Mouse (Mus musculus): Measurements from ENCODE around the gene Rpl37. TPM values are rescaled to one million over a fixed set of nuclear protein-coding genes. Genes with fewer than 3 reads are reported as not detected.

Rpl37 gene
- polyA plus RNA-seq, 1 experiment = 831 TPM

DNA sequence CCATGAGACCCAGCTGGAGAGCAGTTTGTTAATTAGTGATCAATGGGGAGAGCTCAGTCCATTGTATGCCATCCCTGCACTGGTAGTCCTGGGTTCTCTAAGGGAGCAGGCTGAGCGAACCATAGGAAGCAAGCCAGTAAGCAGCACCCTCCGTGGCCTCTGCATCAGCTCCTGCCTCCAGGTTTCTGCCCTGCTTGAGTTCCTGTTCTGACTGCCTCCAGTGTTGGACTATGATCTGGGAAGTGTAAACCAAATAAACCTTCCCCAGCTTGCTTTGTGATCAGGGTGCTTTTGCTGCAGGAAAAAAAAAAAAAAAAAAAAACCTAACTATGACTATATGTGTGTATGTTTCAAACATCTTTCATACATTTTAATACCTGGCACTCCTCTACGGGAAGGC, 16.9 kb downstream of the Rpl37 start:
- 95% methylated on average over 3 of the region's 3 CpGs for WGBS
- Histone ChIP-seq H3K27me3 (ENCODE audit: control insufficient read depth, insufficient read depth, low read length) (no peaks in the 10 kb centered on the region), H3K4me3 (ENCODE audit: control insufficient read depth, insufficient read depth, low read length) (no peak overlapping the region), H3K4me1 (replicated peaks; ENCODE audit: control insufficient read depth, insufficient read depth, low read length) (no peaks in the 10 kb centered on the region), H3K36me3 (ENCODE audit: control insufficient read depth, insufficient read depth, low read length) (no peaks in the 10 kb centered on the region), H3K27ac (ENCODE audit: control insufficient read depth, insufficient read depth, low read length) (no peak overlapping the region)
- no peak for DNase-seq
- no peak for TF ChIP-seq POLR2A (IDR thresholded peaks at IDR 0.05; ENCODE audit: control insufficient read depth, extremely low read depth, insufficient read depth, low read length, poor library complexity)
- TF ChIP-seq CTCF (IDR thresholded peaks at IDR 0.05; ENCODE audit: borderline replicate concordance, control insufficient read depth, extremely low read depth, insufficient read depth, low read length, poor library complexity) = no peak

DNA sequence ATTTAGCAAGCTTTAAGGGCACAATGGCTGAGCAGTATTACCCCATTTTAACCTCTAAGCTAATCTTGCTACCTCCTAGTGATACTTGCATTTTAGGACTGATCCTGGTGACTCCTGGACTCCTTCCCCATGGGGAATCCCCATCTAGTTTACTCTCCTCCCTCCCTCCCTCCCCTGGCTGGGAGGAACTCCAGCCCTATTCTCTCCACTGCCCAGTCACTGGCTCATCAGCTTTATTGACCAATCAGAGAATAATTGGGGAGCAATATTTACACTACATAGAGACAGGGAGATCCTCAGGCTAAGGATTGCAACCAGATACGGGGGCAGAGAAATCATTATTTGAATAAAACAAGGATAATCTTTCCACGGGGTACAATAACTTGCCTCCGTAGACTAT, 17.7 kb downstream of the Rpl37 start:
- H3K4me1 ChIP-seq (replicated peaks; ENCODE audit: control insufficient read depth, insufficient read depth, low read length) = no peaks in the 10 kb centered on the region
- no peak overlapping the region for H3K27ac ChIP-seq (ENCODE audit: control insufficient read depth, insufficient read depth, low read length)
- no peak overlapping the region for H3K4me3 ChIP-seq (ENCODE audit: control insufficient read depth, insufficient read depth, low read length)
- H3K36me3 ChIP-seq (ENCODE audit: control insufficient read depth, insufficient read depth, low read length) = no peaks in the 10 kb centered on the region
- no peak for DNase-seq
- TF ChIP-seq POLR2A (IDR thresholded peaks at IDR 0.05; ENCODE audit: control insufficient read depth, extremely low read depth, insufficient read depth, low read length, poor library complexity) (no peak), CTCF (IDR thresholded peaks at IDR 0.05; ENCODE audit: borderline replicate concordance, control insufficient read depth, extremely low read depth, insufficient read depth, low read length, poor library complexity) (no peak)
- H3K27me3 ChIP-seq (ENCODE audit: control insufficient read depth, insufficient read depth, low read length) = no peaks in the 10 kb centered on the region
- 91% methylated on average over 3 of the region's 3 CpGs for WGBS

GRCm38 (mm10) chr15:5134945-5135483, 18.6 kb downstream of the Rpl37 start:
- DNase-seq = no peak
- no peaks in the 10 kb centered on the region for H3K36me3 ChIP-seq (ENCODE audit: control insufficient read depth, insufficient read depth, low read length)
- no peak overlapping the region for H3K4me3 ChIP-seq (ENCODE audit: control insufficient read depth, insufficient read depth, low read length)
- H3K27ac ChIP-seq (ENCODE audit: control insufficient read depth, insufficient read depth, low read length) = no peak overlapping the region
- 84% methylated on average over 8 of the region's 8 CpGs for WGBS
- TF ChIP-seq CTCF (IDR thresholded peaks at IDR 0.05; ENCODE audit: borderline replicate concordance, control insufficient read depth, extremely low read depth, insufficient read depth, low read length, poor library complexity) = no peak
- H3K27me3 ChIP-seq (ENCODE audit: control insufficient read depth, insufficient read depth, low read length) = no peaks in the 10 kb centered on the region
- no peaks in the 10 kb centered on the region for H3K4me1 ChIP-seq (replicated peaks; ENCODE audit: control insufficient read depth, insufficient read depth, low read length)

DNA sequence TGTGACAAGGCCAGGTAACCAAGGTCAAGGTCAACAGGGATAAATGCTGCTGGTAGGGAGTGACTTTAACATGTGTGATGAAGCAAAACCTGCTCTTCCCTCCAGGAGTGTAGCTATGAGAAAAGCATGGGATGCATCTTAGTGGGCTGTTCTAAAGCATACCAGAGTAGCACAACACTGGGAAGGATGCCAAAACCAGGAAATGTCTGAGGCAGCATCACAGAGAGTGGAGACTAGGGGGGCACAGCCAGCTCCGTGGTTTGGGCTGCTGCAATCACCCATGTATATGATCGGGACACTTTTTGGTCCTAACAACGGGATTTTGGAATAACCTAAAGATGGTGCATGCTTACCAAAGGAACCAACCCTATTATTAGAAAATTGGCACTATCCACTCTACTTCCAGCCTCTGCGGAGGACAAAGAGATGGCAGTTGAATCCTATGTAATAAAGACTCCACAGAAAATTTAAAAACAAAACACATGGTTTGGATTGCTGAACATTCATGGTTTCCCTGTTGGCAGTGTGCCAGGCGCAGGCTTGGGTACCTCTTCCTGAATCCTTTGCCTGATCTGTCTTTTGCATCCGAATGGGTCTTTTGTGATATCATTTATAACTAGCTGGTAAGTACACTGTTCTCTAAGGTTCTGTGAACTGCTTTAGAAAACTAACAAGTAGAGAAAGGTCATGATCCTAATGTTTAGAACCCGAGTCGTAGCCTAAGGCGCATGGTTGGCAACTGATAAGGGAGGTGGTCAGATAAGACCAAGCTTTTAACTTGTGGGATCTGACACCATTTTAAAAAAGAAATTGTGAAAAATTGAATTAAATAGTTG, 21.8 kb downstream of the Rpl37 start:
- Histone ChIP-seq H3K4me1 (replicated peaks; ENCODE audit: control insufficient read depth, insufficient read depth, low read length) (no peaks in the 10 kb centered on the region), H3K4me3 (ENCODE audit: control insufficient read depth, insufficient read depth, low read length) (no peak overlapping the region), H3K36me3 (ENCODE audit: control insufficient read depth, insufficient read depth, low read length) (no peaks in the 10 kb centered on the region), H3K27me3 (ENCODE audit: control insufficient read depth, insufficient read depth, low read length) (no peaks in the 10 kb centered on the region), H3K27ac (ENCODE audit: control insufficient read depth, insufficient read depth, low read length) (no peak overlapping the region)
- WGBS = 86% methylated on average over 9 of the region's 9 CpGs
- no peak for TF ChIP-seq CTCF (IDR thresholded peaks at IDR 0.05; ENCODE audit: borderline replicate concordance, control insufficient read depth, extremely low read depth, insufficient read depth, low read length, poor library complexity)
- TF ChIP-seq POLR2A (IDR thresholded peaks at IDR 0.05; ENCODE audit: control insufficient read depth, extremely low read depth, insufficient read depth, low read length, poor library complexity) = no peak
- DNase-seq = no peak

DNA sequence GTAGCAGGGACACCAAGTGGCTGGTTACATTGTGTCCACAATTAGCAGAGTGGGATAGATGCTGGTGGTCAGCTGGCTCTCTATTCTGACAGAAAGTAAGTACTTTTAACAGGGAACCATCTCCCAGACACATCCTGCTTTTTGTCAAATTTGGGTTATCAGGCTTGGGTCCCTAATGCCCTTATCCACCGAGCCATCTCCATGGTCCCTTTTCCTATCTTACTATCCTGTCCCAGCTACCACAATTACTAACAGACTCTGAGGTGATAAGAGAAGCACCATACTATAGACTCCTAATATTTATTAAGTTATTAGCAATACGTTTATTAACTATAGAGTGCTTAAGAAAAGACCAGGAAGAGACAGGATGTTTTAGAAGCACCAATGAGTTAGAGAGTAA, 22.9 kb downstream of the Rpl37 start:
- Histone ChIP-seq H3K27me3 (ENCODE audit: control insufficient read depth, insufficient read depth, low read length) (no peaks in the 10 kb centered on the region), H3K27ac (ENCODE audit: control insufficient read depth, insufficient read depth, low read length) (no peak overlapping the region), H3K4me1 (replicated peaks; ENCODE audit: control insufficient read depth, insufficient read depth, low read length) (no peaks in the 10 kb centered on the region), H3K4me3 (ENCODE audit: control insufficient read depth, insufficient read depth, low read length) (no peak overlapping the region), H3K36me3 (ENCODE audit: control insufficient read depth, insufficient read depth, low read length) (no peaks in the 10 kb centered on the region)
- TF ChIP-seq POLR2A (IDR thresholded peaks at IDR 0.05; ENCODE audit: control insufficient read depth, extremely low read depth, insufficient read depth, low read length, poor library complexity) (no peak), CTCF (IDR thresholded peaks at IDR 0.05; ENCODE audit: borderline replicate concordance, control insufficient read depth, extremely low read depth, insufficient read depth, low read length, poor library complexity) (no peak)
- DNase-seq = no peak
- 94% methylated on average over 2 of the region's 2 CpGs for WGBS

GRCm38 (mm10) chr15:5139863-5140262, 23.4 kb downstream of the Rpl37 start:
- H3K27ac ChIP-seq (ENCODE audit: control insufficient read depth, insufficient read depth, low read length) = no peak overlapping the region
- DNase-seq = no peak
- H3K27me3 ChIP-seq (ENCODE audit: control insufficient read depth, insufficient read depth, low read length) = no peaks in the 10 kb centered on the region
- H3K4me3 ChIP-seq (ENCODE audit: control insufficient read depth, insufficient read depth, low read length) = no peak overlapping the region
- no peaks in the 10 kb centered on the region for H3K4me1 ChIP-seq (replicated peaks; ENCODE audit: control insufficient read depth, insufficient read depth, low read length)
- no peaks in the 10 kb centered on the region for H3K36me3 ChIP-seq (ENCODE audit: control insufficient read depth, insufficient read depth, low read length)
- TF ChIP-seq CTCF (IDR thresholded peaks at IDR 0.05; ENCODE audit: borderline replicate concordance, control insufficient read depth, extremely low read depth, insufficient read depth, low read length, poor library complexity) (no peak), POLR2A (IDR thresholded peaks at IDR 0.05; ENCODE audit: control insufficient read depth, extremely low read depth, insufficient read depth, low read length, poor library complexity) (no peak)
- WGBS = 93% methylated on average over 7 of the region's 7 CpGs

All from thymus, adult 2 months (tissue).